Mouse (Mus musculus) limb, embryonic 14.5 days (tissue): ENCODE data around the gene Itk. TPM values are rescaled to one million over a fixed set of nuclear protein-coding genes. Genes with fewer than 3 reads are reported as not detected.

ENCODE experiments used
- ATAC-seq: fragments of 200-750 bp; cut with Nextera tagmentation; 2 replicates; pipeline ENCODE4 v1.8.0; 2017; ENCODE audit warnings: low read depth, moderate number of reproducible peaks, moderate TSS enrichment; ENCODE audit not compliant: low FRiP score
- DNase-seq: peaks from one replicate; pipeline ENCODE4 v3.0.0-alpha.2; 2015; ENCODE audit warnings: low spot score
- H3K27ac ChIP-seq: fragments of 300-500 bp; sonication (generic); replicated peaks from 2 replicates; pipeline ENCODE4 v1.5.1; 2014; ENCODE audit warnings: low read depth, mild to moderate bottlenecking, low read length, moderate library complexity, mixed read lengths
- H3K27me3 ChIP-seq: fragments of 300-500 bp; sonication (generic); 2 replicates; pipeline ENCODE4 v1.6.1; 2014; ENCODE audit warnings: low read length, mixed read lengths; ENCODE audit not compliant: control insufficient read depth, insufficient read depth
- H3K36me3 ChIP-seq: fragments of 300-500 bp; sonication (generic); 2 replicates; pipeline ENCODE4 v1.6.1; 2014; ENCODE audit warnings: mild to moderate bottlenecking, low read length, moderate library complexity, mixed read lengths; ENCODE audit not compliant: control insufficient read depth, insufficient read depth
- H3K4me1 ChIP-seq: fragments of 300-500 bp; sonication (generic); 2 replicates; pipeline ENCODE4 v1.6.1; 2014; ENCODE audit warnings: antibody characterized with exemption, low read length, mixed read lengths; ENCODE audit not compliant: control insufficient read depth, insufficient read depth
- H3K4me2 ChIP-seq: fragments of 300-500 bp; sonication (generic); replicated peaks from 2 replicates; pipeline ENCODE4 v1.6.1; 2014; ENCODE audit warnings: low read depth, mild to moderate bottlenecking, low read length, moderate library complexity; ENCODE audit not compliant: severe bottlenecking
- H3K4me3 ChIP-seq: fragments of 300-500 bp; sonication (generic); replicated peaks from 2 replicates; pipeline ENCODE4 v1.5.1; 2014; ENCODE audit warnings: low read length
- H3K9ac ChIP-seq: fragments of 300-500 bp; sonication (generic); 2 replicates; pipeline ENCODE4 v1.6.1; 2014; ENCODE audit warnings: mild to moderate bottlenecking, low read depth, low read length, moderate library complexity; ENCODE audit not compliant: severe bottlenecking
- H3K9me3 ChIP-seq: fragments of 300-500 bp; sonication (generic); 2 replicates; pipeline ENCODE4 v1.6.1; 2016; ENCODE audit warnings: low read length; ENCODE audit not compliant: control insufficient read depth
- POLR2A ChIP-seq: fragments of 200-500 bp; IDR thresholded peaks from 2 replicates; pipeline ENCODE4 v1.8.0; 2012; ENCODE audit warnings: inconsistent platforms, mild to moderate bottlenecking, moderate library complexity, borderline replicate concordance; ENCODE audit not compliant: insufficient read depth, insufficient read length; ENCODE audit errors: extremely low read depth
- WGBS: fragments of 180-500 bp; shearing (Covaris S2); extraction: QIAGEN DNeasy Blood & Tissue Kit; methylation state at CpG from one replicate; pipeline ENCODE4 v1.1.7; 2014; 5-methylcytosine and 5-hydroxymethylcytosine counted together
- polyA plus RNA-seq, 2 experiments: library from polyadenylated mRNA; depleted of rRNA in 1 of 2; stranded (reverse) in 1 of 2; unstranded in 1 of 2; fragments of >200 nt; fragmentation: Nextera tagmentation in 1 of 2; extraction: Ambion mirVana in 1 of 2; gene quantifications; 2 replicates each; pipeline versions ENCODE4 v1.2.1 to v1.2.3; 2012 to 2014

The Itk gene
- polyA plus RNA-seq, 2 experiments: 0.14 to 0.28 TPM

GRCm38 (mm10) chr11:46336020-46336419, 53.3 kb downstream of the Itk start:
- WGBS: 80% methylated on average over 4 of the region's 5 CpGs
- Histone ChIP-seq H3K27ac (no peak overlapping the region), H3K9me3 (no peaks in the 10 kb centered on the region), H3K4me1 (no peaks in the 10 kb centered on the region), H3K27me3 (no peaks in the 10 kb centered on the region), H3K9ac (no peak overlapping the region), H3K4me2 (no peak overlapping the region), H3K4me3 (no peak overlapping the region), H3K36me3 (no peaks in the 10 kb centered on the region)
- no peak for ATAC-seq
- no peak for TF ChIP-seq POLR2A
- no peak for DNase-seq

GRCm38 (mm10) chr11:46332217-46332616, 57.1 kb downstream of the Itk start:
- ATAC-seq (no peak), DNase-seq (no peak)
- H3K9ac ChIP-seq: no peak overlapping the region
- TF ChIP-seq POLR2A: no peak
- H3K27ac ChIP-seq: no peak overlapping the region
- H3K27me3 ChIP-seq: no peaks in the 10 kb centered on the region
- H3K9me3 ChIP-seq: no peaks in the 10 kb centered on the region
- H3K4me1 ChIP-seq: no peaks in the 10 kb centered on the region
- H3K4me2 ChIP-seq: no peak overlapping the region
- 91% methylated on average over 8 of the region's 8 CpGs for WGBS
- no peak overlapping the region for H3K4me3 ChIP-seq
- H3K36me3 ChIP-seq: no peaks in the 10 kb centered on the region

GRCm38 (mm10) chr11:46326271-46327015, 62.9 kb downstream of the Itk start:
- ATAC-seq (no peak), DNase-seq (no peak)
- H3K4me2 ChIP-seq: no peak overlapping the region
- H3K36me3 ChIP-seq: no peaks in the 10 kb centered on the region
- no peaks in the 10 kb centered on the region for H3K4me1 ChIP-seq
- no peak overlapping the region for H3K27ac ChIP-seq
- H3K4me3 ChIP-seq: no peak overlapping the region
- no peak for TF ChIP-seq POLR2A
- H3K9me3 ChIP-seq: no peaks in the 10 kb centered on the region
- H3K9ac ChIP-seq: no peak overlapping the region
- WGBS: 87% methylated on average over 16 of the region's 16 CpGs
- no peaks in the 10 kb centered on the region for H3K27me3 ChIP-seq

GRCm38 (mm10) chr11:46321559-46321958, 67.8 kb downstream of the Itk start:
- H3K36me3 ChIP-seq: no peaks in the 10 kb centered on the region
- no peak overlapping the region for H3K4me3 ChIP-seq
- DNase-seq: no peak
- 30% methylated on average over 7 of the region's 7 CpGs for WGBS
- no peak overlapping the region for H3K9ac ChIP-seq
- H3K27ac ChIP-seq: no peak overlapping the region
- no peak for ATAC-seq
- H3K4me2 ChIP-seq: no peak overlapping the region
- no peaks in the 10 kb centered on the region for H3K4me1 ChIP-seq
- no peak for TF ChIP-seq POLR2A
- no peaks in the 10 kb centered on the region for H3K9me3 ChIP-seq
- H3K27me3 ChIP-seq: no peaks in the 10 kb centered on the region

GRCm38 (mm10) chr11:46314534-46314933, 74.8 kb downstream of the Itk start:
- Histone ChIP-seq H3K36me3 (no peaks in the 10 kb centered on the region), H3K27me3 (no peaks in the 10 kb centered on the region), H3K4me3 (no peak overlapping the region), H3K9ac (no peak overlapping the region), H3K9me3 (no peaks in the 10 kb centered on the region), H3K4me1 (peaks cover 18% of the 10 kb centered on the region), H3K27ac (no peak overlapping the region), H3K4me2 (no peak overlapping the region)
- 29% methylated on average over 7 of the region's 7 CpGs for WGBS
- TF ChIP-seq POLR2A: no peak
- DNase-seq (peak; percentile 29), ATAC-seq (no peak)
